Mouse (Mus musculus): ENCODE data around the gene Mtus2.

The Mtus2 gene

DNA sequence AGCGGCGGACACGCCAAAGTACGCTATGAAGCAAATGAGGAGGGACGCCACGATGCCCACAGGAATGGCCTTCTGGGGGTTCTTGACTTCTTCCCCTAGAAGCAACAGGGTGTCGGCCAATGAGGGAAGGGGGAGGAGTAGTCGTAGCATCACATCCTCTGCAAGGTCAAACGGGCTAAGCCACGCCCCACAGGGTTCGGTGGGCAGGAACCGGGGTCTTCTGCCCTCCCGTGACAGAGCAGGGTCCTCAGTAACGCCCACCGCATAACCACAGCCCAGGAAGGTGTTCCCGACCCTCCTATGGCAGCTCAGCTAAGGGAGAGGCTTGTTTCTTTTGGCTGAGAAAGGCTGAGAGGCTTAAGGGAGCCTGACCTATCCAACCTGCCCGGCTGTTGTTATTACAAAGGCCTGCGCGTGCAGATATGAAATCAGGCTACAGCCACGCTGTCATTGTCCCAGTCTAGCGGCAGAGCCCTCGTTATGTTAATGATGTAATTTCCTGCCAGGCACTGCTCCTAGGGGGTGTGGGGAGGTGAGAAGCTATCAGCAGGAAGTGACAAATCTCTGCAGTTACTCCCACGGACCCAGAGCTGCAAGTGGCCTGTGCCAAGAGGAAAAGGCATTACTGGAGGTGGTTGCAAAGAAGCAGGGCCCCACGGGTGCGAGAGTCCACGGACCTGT, 385.1 kb downstream of the Mtus2 start:
- peak; percentile 50 to 54 for DNase-seq (ENCODE audit: low spot score in 2 of 2)

DNA sequence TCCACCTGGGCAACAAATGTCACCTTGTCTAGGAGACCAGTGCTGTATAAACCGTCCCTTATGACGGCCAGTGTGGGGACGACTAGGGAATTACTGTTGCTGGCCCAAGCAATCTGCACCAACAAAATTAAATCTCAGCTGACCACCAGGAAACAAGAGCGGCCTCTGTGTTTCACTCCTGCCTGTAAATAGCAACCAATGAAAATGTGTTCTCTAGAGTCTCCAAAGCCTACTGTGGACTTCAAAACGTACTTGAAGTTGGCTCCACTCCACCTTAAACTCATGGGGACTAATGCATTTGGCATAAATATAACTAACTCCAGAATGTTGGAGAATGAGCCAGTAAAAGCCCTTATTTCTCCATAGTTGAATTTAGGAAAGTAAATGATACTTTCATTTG, 387.3 kb downstream of the Mtus2 start:
- no peak for DNase-seq (ENCODE audit: low spot score in 2 of 2)

DNA sequence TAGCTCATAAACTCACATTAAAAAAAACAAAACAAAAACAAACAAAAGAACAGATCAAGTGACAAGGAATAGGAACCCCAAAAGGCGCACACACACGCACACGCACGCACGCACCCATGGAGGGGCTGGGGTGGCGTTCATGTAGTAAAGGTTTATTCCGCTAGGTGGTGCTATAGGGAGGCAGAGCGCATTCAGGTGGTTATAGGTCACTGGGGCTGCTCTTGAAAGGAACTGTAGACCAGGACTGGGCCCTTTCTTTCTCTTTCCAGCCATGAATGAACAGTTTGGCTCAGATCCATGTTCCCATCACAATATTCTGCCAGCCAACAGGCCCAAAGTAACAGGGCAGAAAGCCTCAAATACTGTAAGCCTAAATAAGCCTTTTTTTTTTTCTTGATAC, 389.4 kb downstream of the Mtus2 start:
- DNase-seq (ENCODE audit: low spot score in 2 of 2) = no peak

DNA sequence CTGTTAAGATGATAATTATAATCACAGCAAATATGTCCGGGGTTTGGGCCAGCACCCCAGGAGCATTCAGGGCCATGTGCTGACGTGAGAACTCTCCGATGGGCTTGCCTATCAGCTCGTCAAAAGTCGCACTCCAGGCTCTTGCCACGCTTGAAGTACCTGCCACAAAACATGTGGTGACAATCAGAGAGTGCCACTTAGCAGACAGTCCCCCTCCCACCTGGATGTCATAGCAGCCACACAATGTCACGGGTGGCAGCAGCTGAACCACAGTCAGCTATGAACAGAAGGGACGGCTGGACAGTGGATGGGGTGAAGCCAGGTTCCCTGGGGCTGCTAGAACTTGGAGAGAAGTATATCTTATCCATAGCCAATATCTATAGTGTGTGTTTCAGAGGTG, 391.0 kb downstream of the Mtus2 start:
- no peak for DNase-seq (ENCODE audit: low spot score in 2 of 2)

DNA sequence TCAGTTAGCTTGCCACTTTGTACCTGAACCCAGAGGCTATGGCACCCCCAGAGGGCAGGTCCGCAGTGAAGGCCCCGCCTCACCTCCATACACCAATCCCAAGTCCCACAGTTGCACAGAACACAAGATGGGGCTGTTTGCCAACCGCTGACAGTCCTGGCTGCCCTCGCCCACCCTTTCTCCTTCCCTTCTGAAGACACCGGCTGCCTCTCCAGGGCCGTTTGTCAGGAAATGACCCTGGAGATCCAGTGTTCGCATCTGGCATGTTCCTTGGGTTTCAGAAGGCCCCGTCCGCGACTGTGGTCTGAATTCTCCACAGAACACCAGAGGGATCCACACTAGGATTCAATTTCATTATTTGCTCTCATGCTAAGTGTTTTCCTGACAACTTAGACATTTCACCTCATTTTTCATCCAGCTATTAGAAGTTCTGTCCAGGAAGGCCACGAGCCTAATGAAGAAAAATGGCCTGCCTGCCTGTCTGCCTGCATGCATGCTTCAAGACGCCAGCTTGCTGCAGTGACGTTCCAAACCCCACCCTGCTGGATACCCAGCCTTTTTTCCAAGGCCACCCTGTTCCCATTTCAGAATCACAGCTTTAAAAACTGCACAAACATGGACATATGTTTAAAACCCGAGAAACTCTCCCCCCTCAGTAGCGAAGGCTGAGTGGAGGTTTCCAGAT, 392.3 kb downstream of the Mtus2 start:
- DNase-seq (ENCODE audit: low spot score in 2 of 2) = no peak

DNA sequence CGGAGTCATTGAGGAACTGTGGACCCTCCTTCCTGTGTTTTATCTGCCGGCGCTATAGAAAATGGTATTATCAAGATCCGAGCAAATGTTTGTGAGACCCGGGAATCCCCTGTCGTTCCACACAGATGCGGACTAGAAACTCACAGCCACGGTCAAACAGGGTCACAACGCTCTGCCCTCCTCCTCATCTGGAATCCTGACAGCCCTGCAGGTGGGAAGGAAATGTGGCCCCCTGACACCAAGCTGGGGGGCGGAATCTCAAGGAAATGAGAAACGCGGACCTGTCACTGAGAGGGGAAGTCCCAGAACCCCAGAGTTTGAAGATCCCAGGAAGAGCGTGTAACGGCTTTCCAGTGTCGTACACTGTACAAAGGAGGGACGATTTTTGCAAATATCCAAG, 396.3 kb downstream of the Mtus2 start:
- no peak for DNase-seq (ENCODE audit: low spot score in 2 of 2)

DNA sequence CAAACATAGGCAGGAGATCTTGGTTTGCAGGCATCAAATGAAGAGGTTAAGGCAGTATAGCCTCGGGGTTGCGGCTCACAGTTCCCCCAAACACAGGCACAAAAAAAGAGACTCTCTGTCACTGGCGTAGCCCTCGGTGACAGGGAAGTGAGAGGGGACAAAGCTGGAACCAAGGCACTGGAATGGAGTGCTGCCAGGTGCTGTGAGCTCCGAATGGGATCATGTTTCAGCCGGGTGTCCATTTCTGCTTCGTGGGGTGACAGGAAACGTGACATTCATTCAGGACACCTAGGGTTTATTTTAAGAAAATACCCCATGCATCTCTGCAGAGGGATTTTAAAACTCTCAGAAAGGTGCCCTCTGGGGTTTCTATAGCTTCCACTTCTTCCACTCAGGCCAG, 397.4 kb downstream of the Mtus2 start:
- no peak for DNase-seq (ENCODE audit: low spot score in 2 of 2)

DNA sequence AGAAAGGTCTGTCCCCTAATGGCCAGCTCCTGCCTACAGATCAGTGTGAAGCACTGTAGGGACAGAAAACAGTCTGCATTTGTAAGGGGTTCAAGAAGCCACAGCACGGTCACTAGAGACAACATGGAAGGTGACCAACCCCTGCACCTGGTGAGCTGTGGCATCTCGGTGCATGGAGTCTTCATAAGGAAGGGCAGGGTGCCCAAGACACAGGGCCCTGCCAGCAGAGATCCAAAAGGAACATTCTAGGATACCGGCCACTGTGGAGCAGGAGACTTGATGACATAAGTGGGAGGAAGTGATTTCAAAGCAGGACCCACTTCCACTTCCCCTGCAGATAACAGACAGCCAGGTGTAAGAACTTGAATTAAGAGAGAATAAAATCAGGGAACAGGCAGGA, 398.7 kb downstream of the Mtus2 start:
- no peak for DNase-seq (ENCODE audit: low spot score in 2 of 2)

DNA sequence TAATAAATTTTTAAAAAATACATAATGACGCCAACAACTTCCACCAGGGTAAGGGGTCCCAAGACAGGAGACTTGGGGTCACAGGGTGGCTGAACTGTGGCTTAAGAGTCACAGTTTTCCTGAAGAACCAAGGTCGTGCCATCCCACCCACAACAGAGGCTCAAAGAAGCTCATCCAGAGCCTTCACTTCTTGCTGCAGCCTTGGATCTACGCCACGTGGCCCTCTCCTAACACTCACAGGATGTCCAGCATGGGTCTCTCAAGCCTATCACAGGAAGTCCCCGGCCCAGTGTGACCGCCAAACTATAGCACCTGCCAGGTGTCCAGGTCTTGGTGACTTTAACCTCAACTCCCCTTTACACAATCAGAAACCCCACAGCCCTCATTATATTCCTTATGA, 400.0 kb downstream of the Mtus2 start:
- DNase-seq (ENCODE audit: low spot score in 2 of 2) = no peak

DNA sequence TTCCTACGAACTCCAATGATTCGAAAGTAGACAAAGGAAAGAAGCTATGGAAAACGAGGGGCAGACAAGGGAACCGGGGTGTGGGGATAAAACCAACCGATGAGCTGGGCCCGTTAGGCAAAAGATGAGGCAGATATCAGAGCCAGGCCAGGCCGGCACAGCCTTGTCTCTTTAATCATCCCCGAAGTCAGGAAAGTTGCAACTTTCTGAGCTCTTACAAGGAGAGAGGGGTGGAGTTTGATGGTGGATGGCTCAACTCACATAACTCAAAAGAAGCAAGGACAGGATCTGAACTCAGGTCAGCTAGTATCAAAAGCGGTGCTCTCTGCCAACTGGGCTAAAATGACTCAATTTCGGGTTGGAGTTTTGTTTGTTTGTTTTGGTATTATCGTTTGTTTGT, 402.0 kb downstream of the Mtus2 start:
- no peak for DNase-seq (ENCODE audit: low spot score in 2 of 2)

DNA sequence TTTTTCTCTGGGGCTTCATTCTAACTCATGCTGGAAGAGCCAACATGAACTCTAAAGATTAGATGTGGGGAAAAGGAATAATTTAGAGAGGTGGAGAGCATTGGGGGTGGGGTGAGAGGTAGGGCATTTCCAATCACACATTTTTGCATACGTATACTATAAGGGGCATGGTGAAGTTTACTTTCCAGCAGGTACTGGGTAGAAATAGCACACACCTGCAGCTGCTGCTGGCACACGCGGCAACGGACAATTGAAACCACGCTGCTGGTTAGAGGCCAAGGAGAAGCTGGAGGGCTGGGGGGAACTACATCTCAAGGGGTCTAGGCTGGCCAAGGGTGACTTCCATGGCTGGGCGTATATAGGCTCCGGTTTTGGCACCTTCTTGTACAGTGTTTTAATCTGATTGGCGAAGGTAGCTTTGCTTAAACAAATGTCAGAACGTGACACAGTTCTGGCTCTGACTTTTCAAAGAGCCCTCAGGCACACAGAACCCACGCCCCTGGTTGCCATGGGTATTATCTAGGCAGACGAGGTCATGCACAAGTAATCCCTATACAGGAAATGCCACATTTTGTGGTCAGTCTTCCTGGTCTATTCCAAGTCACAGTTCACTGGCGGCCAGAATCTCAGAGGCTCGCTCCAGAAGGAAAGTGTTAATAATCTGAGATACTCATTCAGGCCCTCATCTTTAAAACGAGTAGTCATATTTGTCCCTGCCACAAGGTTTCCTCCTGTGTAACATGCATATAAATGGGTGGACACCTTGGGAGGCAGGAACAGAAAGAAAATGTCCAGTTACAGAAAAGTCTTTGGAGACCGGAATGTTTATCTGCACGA, 404.0 kb downstream of the Mtus2 start:
- DNase-seq (ENCODE audit: low spot score in 2 of 2) = no peak

DNA sequence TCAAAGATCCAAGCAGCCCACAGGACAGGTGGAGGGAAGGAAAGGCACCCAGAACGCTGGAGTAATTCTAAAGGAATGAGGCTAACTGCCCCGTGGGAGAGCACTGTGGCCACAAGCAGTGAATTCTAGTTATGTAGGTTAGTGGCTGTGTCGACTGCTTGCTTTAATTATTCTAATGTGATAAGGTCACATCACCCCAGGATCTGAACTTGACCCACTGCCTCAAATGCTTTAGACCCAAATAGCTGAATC, 404.6 kb downstream of the Mtus2 start:
- no peak for DNase-seq (ENCODE audit: low spot score in 2 of 2)

DNA sequence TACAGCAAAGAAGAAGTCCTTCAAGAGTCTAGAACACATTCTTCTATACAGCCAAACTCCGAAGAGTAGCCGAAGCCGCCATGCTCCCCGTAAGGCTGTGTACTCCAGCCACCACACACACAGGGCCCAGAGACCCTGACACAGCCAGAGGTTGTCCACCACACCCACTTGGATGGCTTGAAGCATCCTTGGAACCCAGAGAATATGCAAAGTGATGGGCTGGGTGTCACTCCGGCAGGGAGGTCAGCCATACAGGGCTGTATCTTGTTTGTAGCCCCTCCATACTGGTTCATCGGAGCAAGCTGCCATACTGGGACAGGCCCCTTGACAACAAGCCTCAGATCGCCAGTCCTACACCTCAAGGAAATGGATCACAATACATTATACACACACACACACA, 405.2 kb downstream of the Mtus2 start:
- no peak for DNase-seq (ENCODE audit: low spot score in 2 of 2)

DNA sequence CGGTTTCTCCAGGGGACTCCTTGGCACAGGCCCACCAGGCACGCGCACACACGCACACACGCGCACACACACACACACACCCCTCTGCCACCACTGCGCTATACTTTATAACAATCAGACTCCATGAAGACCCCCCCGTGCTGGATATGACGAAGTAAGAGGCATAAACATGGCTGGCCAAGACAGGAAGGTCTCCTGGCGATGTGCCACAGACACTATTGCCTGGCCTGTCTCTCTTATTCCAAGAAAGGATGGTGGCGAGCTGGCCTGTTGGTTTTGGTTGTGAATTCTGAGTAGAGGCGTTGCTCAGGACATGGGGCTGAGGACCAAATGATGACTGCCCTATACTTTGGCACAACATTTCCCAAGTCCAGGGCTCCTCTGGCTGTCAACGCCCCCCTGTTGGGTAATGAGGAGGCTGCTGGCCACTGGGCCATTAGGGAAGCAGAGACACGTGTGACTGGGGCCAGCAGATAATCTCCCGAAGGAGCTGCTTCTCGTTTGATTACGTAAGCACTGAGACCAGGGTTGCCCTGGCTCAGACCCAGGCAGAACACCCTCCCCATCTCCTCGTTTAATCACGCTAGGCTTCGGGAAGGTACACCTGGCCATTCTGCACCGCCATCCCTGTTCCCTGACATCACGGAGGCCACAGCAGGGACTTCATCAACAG, 406.5 kb downstream of the Mtus2 start:
- DNase-seq (ENCODE audit: low spot score in 2 of 2) = no peak
